Mouse (Mus musculus) erythroblast, embryonic 14.5 days (primary cell): ENCODE measurements around the gene Xdh.

Experiments
- GATA1 ChIP-seq: IDR thresholded peaks from 2 replicates; pipeline ENCODE4 v1.6.1; 2012; ENCODE audit warnings: low read length, inconsistent platforms, mixed read lengths
- TAL1 ChIP-seq: IDR thresholded peaks from 3 replicates; pipeline ENCODE4 v1.6.1; 2012; ENCODE audit warnings: low read length, inconsistent platforms, mixed read lengths

GRCm38 (mm10) chr17:73894399-73894798 is 55.6 kb downstream of the Xdh start:
- TF ChIP-seq GATA1, result no peak
- no peak for TF ChIP-seq TAL1
